Mouse (Mus musculus) olfactory bulb, adult 2 months (tissue): Measurements from ENCODE around the gene Camta1.

Experiments
- CTCF ChIP-seq: fragments of 200-500 bp; IDR thresholded peaks from 2 replicates; pipeline ENCODE4 v1.5.1; 2012; ENCODE audit warnings: low read depth, mild to moderate bottlenecking, low read length, moderate library complexity; ENCODE audit not compliant: insufficient read depth
- POLR2A ChIP-seq: fragments of 200-500 bp; IDR thresholded peaks from 2 replicates; pipeline ENCODE4 v1.6.1; 2012; ENCODE audit warnings: mild to moderate bottlenecking, low read depth, low read length, moderate library complexity; ENCODE audit not compliant: insufficient read depth

DNA sequence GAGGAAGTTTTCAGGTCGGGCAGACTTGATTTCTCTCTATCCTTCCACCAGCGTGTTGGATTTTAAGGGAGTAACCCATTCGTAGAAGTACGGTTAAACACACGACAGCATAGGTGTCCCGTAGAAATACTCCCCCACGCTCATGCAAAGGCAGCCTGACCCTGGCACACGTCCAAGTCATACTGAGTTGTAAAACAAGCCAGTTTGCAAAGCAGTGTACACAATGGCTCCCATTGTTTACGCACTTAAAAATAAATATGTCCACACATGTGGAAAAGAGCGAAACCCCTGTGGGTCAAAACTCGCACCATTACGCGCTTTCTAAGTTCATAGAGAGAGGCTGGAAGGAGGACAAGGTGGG lies 971.7 kb downstream of the Camta1 start:
- TF ChIP-seq CTCF (no peak), POLR2A (no peak)
